Mouse (Mus musculus) CD8-positive naive resting alpha-beta T cell, adult 2 months (primary cell): ENCODE results near the gene Fam131a.

ENCODE experiments used
- DNase-seq, 2 experiments: peaks; one replicate each; pipeline ENCODE4 v3.0.0; 2022; ENCODE audit warnings: low read depth in 2 of 2, low spot score in 2 of 2

The Fam131a gene

DNA sequence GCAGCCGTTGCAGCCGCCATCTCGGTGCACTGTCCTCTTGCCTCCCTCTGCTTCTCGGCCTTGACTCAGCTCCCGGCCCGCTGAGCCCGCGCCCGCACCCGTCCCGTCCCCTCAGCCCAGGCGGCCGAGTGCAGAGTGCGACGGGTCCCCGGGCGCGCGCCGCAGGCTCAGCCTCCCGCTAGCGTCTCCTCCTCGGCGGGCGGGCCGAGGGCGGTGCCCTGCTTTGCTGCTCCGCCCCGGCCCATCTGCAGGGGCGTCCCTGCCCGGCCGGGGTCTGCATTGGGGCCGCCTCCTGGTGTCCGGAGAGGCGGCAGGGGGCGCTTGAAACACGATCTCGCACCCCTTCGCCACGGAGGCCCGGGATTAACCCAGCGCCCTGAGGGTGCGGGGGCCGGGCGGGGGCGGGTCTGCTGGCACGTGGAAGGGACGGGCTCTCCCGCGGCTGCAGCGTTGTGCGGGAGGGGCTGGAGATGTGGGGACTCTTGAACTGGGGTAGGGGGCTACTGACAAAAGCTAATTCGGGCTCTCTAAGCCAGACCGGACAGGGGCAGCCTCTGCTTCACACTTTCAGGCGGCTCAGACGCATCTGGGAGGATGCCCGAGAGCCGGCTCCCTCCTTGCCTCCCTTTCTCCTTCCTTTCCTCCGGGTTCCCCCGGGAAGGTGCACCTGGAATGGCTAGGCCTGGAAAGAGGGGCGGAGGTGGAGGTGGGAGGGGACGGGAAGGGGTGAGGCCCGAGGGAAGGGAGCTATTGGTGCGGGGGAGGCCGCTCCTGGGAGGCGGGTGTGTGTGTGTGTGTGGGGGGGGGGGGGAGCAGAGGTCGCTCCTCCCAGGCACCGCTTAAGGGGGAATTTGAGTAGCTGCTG is 23.2 kb downstream of the Fam131a start:
- peak; percentile 28 to 47 for DNase-seq

DNA sequence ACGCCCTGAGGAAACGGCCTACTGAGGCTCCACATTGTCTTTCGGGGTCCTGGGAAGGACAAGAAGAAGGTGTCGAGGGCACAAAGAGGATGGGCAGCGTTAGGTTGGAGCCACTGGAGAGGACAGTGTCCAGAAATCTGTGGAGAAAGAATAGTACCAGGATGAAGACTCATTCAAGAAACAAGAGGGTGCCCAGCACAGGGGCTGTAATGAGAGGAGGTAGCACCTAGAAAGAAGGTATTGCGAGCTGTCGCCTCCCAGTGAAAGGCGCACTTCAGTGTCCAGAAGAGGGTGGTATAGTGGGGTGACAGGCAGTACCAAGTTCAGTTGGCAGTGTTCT is 23.8 kb downstream of the Fam131a start:
- no peak for DNase-seq

DNA sequence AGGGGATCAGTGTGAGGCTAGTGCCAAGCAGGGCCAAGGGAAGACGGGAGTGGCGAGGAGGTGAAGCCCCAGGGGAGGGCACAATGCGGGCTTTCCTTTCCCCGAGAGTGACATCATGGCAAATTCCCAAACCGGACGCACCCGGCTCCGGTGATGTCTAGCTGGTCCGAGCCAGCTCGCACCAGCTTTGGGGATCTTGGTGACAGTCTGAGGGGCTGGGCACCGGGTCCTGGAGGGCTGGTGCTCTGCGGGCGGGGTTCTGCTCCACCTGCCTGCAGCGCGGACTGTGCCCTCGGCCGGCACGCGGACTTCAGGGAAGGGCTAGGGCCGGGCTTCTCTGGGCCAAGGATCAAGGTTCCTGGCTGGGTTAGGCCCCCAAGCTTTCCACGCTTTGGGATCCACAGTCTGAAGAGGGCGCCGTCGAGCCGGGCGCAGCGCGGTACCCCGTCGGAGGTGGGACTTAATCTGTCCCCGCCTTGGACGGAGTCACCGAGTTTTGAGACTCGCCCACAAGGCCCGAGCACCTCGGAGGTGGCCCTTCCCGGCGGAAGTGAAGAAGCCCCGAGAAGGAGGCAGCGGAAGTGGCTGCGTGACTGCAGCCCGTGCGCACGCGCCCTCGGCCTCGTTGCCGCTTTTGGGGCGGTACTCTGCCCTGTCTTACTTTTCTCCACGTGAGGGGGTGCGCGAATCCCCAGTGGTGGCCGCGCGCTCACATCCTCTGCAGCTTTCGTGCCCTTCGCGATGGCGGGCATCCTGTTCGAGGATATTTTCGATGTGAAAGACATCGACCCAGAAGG is 24.3 kb downstream of the Fam131a start, which contains the start of the genes Polr2h and Clcn2:
TSS of gene Polr2h (plus strand) at position 485 of the 797 bp plus-strand sequence.
TSS of gene Clcn2 (minus strand) at position 566 of the 797 bp plus-strand sequence.
- peak; percentile 97 to 99 for DNase-seq

DNA sequence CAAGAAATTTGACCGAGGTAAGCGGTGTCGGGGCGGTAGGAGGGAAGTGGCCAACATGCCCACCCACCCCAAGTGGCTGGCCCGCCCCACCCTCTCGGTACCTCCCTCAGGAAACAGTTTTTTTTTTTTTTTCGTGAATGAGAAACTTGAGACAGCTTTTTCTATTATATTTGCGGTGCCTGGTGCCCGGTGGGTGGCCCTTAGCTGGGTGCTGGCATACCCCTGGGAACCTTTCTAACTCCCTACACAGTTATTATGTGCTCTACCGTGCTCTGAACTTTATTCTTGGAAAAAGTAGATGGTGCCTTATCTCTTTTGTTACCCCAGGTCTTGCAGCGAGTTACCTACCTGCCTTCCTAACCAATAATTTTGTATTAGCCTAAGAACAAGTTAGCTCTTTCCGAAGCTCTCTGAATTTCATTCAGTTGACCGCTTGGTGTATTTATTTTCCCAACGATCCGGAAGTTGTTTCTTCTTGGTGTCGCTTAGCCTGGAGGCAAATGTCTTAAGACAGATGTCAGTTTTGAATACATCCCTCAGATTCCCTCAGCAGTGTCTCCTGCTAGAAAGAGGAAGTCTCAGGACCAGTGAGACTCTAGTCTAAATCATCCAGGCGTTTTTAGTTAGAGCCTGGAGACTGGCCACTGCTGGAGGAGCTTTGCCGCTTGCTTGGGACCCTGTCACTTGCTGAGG is 25.1 kb downstream of the Fam131a start:
- no peak for DNase-seq

DNA sequence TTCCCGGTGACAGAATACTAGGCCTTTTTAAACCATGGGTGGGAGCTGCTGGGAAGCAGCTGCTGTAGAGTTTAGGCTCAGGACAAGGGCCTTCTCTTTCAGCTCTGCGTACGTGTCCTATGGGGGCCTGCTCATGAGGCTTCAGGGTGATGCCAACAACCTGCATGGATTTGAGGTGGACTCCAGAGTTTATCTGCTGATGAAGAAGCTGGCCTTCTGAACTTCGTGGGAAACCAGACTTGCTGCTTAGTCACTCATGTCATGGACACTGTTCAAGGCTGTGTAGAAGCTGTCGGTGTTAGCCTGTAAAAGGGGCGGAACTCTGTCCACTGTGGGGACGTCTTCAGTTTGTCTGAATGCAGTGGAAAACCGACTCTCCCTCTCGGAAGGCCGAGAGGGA is 28.8 kb downstream of the Fam131a start:
- no peak for DNase-seq

DNA sequence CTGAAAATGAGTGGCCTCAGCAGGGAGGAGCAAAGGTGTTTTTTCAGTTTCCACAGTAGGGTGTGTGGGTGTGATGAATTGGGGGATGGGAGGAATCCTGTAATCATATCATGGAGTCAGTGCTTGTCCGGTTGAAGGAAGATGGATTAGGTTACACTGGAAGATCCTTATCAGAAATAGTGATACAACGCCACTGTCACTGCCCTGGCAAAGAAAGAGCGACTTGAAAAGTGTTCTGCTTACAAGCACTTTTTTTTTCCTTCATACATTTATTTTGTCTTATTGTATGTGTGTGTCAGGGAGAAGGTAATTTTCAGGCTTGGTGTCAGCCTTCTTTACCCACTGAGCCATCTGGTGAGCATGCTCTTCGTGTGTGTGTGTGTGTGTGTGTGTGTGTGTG is 29.7 kb downstream of the Fam131a start:
- DNase-seq: no peak

DNA sequence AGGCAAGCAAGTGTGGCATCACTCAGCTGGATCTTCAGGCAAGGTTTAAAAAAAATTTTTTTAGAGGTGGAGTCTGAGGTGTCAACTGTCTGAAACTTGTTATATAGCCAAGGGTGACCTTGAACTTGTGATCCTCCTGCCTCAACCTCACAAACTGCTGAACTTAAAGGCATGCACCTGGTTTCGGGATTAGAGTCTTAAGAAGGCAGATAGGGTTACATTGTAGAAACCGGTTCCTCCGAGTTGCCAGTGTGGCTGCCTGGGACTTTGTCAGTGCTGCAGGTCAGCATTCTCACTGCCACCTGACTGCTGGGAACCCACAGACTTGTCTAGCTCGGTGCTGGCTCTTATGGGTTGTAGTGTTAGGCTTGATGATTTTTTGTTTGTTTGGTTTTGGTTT is 30.2 kb downstream of the Fam131a start:
- no peak for DNase-seq

DNA sequence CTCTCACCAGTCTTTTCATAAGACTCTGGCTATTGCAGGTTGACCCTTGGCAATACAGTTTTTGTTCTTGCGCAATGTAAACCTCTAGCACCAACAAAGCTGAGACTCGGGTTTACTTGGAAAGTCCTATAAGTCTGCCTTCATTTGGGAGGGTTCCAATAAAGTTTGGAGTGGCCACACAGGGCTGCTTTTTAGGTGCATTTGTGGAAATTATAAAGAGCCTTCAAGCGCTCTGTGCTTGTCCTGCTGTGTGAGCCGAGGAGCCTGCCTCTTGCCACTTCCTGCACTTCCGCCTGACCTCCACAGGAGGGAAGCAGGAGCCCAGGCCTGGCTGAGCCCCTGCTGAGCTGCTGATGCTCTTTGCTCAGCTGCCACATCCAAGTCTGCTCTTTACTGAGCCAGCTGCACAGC is 31.3 kb downstream of the Fam131a start:
- no peak for DNase-seq

DNA sequence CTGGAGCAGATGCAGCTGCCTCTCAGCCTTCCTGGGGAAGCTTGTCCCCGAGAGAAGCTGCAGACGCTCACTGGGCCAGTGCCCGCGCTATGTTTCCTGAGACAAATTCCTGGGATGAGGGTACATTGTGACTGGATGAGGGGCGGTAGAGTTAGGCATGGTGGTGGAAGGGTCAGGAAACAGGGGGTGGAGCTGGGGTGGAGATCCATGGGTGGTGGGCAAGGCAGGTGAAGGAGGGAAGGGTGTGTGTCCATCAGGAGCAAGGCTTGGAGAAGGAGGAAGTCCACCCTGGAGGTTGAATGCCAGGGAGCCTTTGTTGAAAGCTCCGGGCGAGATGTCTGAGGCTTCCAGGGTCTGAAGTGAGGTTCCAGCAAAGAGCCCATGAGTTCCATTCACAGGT is 32.3 kb downstream of the Fam131a start:
- DNase-seq: no peak

DNA sequence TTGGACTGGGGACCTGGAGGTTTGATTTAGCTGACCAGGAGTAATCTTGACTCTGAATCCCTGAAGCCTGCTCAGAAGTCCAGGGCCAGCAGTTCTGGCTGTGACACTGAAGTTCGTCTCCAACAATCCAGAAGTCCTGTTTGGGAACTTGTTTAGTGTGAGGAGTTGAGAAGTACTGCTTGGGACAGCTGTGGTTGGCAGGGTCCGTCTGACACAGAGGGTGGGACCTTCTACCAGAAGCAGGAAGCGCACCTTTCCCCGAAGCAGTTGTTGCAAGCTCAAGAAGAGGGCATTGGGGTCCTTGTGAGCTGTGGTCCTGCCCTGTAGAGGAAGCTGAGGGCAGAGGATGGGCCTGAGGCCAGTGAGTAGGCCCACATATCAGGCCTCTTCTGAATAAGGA is 32.7 kb downstream of the Fam131a start:
- no peak for DNase-seq

DNA sequence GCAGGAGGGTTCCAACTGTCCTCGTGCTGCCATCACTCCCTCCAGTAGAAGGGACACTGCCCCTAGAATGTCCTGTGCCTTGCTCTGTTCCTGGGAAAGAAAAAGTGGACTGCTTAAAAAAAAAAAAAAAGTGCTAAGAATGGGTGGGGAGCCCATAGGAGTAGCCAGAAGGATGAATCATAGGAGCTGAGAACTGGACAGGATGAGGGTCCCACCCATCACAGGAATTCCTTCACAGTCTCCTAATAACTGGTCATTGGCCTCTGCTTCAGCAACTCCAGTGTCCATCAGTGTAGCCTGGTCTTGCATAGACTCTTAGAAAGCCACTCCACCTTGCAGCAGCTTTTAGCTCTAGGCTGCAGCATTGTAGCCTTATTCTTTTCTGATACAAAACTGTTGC is 33.3 kb downstream of the Fam131a start:
- DNase-seq: no peak

DNA sequence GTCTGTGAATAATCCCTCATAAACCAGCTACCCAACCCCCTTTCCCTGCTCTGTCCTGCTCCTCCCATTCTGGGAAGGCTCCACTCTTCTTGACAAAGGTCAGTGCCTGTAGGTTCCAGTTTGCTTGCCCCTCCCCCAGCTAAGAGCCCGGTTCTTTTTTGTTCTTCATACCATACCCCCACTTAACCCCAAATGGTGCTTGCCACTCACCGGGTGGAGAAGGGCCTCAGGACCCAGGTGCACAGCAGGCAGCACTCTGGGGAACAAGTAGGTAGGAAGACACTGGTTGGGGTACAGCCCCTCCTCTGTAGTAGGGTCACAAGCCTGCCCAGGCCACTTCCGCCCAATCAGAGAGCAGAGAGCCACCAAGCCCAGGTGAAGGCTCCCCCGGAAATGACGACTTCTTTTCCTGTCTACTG is 37.3 kb downstream of the Fam131a start:
- DNase-seq: no peak

DNA sequence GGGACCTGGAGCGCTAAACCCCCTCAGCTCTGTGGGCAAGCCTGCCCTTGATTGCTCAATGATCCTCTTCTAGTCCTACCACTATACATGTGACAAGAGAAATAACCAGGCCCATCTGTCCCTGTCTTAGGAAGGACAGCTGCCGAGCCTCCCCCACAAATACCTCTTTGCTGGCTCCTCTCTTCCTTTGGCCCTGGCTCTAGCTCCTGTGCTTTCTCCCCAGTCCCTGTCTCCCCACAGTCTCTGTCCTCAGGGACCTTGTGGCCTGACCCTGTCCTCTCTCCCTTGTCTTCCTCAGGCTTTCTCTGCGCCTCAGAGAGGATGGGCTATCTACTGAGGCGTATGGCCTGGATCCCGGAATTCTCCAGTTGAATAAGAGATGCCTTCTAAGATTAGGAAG is 38.6 kb downstream of the Fam131a start:
- DNase-seq: no peak

DNA sequence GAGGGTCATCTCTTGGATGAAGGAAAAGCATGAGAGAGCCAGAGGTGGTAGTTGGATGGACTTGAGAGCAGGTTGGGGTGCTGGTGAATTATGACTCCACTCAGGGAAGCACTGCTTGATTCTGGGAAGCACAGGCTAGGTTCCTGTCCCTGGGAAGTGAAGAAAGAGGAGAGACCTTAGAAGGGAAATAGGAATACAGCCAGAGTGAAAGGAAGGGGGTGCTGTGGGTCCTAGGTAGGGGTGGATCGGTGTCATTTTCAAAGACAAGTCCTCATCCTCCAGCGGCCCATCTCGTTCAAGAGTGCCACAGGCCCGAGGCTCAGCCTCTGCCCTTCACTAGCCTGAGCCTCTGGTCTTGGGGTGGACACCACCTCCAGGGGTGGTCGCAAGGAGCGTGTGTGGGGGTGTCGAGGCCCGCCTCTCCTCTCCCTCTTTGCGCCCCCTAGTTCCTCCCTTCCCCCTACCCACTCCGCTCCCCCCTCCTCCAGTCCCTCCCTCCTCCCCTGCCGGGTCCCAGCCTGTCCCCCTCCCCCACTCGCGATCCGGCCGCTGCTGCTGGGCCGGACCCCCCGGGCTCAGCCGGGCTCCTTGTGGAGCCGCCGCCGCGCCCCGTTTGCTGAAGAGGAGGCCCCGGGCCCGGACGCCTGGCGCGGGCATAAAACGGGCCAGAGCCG is 39.3 kb downstream of the Fam131a start:
- no peak for DNase-seq

DNA sequence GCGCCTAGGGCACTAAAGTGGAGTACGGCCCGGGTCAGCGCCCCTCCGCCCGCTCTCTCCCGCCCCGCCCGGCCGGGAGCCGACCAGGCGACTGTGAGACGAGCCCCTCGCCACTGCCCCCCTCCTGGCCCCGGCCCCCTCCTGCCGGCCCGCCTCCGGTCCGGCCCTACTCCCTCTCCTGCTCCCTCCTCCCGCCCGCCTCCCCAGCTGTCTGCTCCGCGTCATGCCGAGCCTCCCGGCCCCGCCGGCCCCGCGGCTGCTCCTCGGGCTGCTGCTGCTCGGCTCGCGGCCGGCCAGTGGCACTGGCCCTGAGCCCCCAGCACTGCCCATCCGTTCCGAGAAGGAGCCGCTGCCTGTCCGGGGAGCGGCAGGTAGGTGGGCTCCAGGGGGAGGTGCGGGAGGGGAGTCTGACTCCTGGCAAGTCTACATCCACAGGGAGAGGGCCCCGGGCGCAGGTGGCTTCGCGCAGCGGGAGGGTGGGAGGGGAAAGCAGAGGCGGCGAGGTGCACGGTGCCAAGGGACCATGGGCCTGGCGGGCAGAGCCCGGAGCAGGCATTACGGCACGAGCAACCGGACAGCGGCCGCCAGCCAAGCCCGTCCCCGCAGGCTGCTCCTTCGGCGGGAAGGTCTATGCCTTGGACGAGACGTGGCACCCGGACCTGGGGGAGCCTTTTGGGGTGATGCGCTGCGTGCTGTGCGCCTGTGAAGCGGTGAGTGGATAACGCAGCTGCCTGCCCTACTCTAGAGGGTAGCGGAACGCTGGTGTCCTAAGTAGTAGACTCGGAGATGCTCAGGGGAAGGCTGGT is 40.1 kb downstream of the Fam131a start, which contains the start of gene Chrd:
TSS of gene Chrd (plus strand) at position 203 of the 806 bp plus-strand sequence.
- no peak for DNase-seq

DNA sequence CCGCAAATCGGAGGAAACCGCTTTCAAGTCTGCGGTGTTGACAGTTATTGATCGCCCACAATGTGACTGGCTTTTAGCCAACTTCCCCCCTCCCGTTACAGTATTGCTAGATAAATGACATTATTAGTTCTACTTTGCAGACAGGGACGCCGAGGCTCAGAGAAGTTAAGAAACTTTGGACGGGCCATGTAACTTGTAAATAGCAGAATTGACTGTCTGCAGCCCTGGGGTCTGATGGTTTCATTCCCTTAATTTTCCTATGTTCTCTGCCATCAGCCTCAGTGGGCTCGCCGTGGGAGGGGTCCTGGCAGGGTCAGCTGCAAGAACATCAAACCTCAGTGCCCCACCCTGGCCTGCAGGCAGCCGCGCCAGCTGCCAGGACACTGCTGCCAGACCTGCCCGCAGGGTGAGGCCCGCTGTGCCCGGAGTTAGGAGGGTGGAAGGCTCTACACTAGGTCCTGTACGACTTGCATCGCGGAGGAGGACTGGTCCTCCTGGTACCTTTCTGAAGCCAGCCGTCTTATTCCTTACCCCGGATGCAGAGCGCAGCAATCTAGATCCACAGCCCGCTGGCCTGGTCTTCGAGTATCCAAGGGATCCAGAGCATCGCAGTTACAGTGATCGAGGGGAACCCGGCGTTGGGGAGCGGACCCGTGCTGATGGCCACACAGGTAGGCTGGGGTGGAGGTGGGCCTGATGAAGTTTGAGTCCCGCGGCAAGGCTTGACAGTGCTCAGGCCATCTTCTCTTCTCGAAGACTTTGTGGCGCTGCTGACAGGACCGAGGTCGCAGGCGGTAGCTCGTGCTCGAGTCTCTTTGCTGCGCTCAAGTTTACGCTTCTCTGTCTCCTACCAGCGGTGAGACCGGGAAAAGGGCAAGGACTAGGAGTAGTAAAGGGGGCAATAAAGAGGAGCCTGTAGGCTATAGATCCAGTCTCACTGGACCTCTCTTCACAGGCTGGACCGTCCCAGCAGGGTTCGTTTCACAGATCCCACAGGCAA is 41.0 kb downstream of the Fam131a start, which contains the start of gene Thpo:
TSS of gene Thpo (minus strand) at position 781 of the 1,000 bp plus-strand sequence.
- no peak for DNase-seq

DNA sequence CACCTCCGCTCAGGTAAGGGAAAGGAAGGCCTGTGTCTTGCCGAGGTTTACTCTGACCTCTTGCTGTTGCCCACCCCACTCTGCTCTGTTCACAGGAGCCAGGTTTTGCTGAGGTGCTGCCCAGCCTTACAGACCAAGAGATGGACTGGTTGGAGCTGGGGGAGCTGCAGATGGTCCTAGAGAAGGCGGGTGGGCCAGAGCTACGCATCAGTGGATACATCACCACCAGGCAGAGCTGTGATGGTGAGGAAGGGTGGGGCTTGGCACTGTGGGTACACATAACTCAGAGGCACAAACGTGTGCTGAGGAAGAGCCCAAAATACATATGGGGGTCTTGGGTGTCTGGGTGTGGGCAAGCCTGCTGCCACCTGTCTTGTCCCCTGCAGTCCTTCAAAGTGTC is 42.6 kb downstream of the Fam131a start:
- no peak for DNase-seq

DNA sequence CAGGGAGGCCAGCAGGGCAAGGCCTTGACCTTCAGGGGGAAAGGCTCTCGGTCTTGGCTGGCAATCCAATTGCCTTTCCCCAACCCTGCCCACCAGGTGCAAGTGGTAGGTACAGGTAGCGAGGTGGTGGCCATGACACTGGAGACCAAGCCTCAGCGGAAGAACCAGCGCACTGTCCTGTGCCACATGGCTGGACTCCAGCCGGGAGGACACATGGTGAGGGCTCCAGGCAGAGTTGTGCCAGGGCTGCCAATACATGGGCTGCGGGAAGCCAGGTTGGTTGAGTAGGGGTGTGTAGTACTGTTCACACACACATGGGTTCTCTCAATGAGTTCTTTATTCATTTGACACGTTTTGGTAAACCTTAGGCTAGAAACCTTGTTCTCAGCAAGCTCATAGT is 43.1 kb downstream of the Fam131a start:
- no peak for DNase-seq

DNA sequence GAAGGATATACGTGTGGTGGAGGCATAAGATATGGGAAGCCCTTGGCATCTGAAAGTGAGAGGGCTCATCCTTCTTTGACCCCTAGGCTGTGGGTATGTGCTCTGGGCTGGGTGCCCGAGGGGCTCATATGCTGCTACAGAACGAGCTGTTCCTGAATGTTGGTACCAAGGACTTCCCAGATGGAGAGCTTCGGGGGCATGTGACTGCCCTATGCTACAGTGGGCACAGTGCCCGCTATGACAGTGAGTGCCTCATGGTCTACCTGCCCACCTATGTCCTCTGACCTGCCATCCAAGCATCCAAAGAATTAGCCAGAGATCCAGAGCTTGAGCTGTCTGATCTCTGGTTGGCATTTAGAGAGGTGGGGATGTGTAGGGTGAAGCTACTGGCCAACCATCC is 43.8 kb downstream of the Fam131a start:
- DNase-seq: no peak
